Mouse (Mus musculus) bone marrow, adult 2 months (tissue): ENCODE measurements at regions not wholly inside any gene's neighbourhood (a gene's known extent, or its start where the extent isn't known, plus 50 kb on each side); places are given as distances from the start of the nearest gene placed in this dataset.

ENCODE experiments used
- H3K27ac ChIP-seq: fragments of 200-500 bp; 2 replicates; pipeline ENCODE4 v1.5.1; 2012; ENCODE audit warnings: low read depth, mild to moderate bottlenecking, control low read depth, inconsistent platforms, low read length; ENCODE audit not compliant: control insufficient read depth, poor library complexity, insufficient read depth
- H3K4me1 ChIP-seq: fragments of 200-500 bp; 2 replicates; pipeline ENCODE4 v1.6.1; 2011; ENCODE audit warnings: low read length; ENCODE audit not compliant: control insufficient read depth, insufficient read depth
- H3K4me3 ChIP-seq: fragments of 200-500 bp; replicated peaks from 2 replicates; pipeline ENCODE3; 2011; ENCODE audit warnings: mild to moderate bottlenecking, low read depth, low read length, control low read depth; ENCODE audit not compliant: control insufficient read depth
- CTCF ChIP-seq: fragments of 200-500 bp; IDR thresholded peaks from 2 replicates; pipeline ENCODE4 v1.5.1; 2011; ENCODE audit warnings: low read length, control low read depth; ENCODE audit not compliant: control insufficient read depth, insufficient read depth
- POLR2A ChIP-seq: fragments of 200-500 bp; IDR thresholded peaks from 2 replicates; pipeline ENCODE4 v1.6.1; 2011; ENCODE audit warnings: low read depth, mild to moderate bottlenecking, control low read depth, low read length, borderline replicate concordance; ENCODE audit not compliant: control insufficient read depth
- WGBS: fragments of 180-500 bp; shearing (Covaris S2); methylation state at CpG from one replicate; pipeline ENCODE4 v1.1.7; 2018; 5-methylcytosine and 5-hydroxymethylcytosine counted together

DNA sequence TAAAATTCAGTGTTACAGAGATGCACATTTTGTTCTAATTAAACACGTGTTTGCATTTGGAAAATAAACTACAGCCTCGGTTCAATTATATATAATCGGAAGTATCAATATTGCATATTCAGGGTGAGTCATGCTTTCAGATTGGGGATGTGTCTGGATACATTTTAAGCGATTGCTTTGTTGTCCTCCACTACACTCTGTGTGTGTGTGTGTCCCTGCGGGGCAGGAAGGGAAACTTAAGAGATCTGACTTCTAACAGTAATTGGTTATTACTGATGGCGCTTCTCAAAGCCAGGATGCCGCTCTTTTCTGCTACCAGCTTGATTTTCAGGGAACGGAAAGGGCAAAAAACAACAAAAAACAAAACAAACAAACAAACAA is 409.3 kb downstream of the Rnd3 start:
- H3K4me1 ChIP-seq, result peaks cover 2% of the 10 kb centered on the region
- H3K27ac ChIP-seq, result no peak overlapping the region
- WGBS, result 83% methylated on average over 8 of the region's 8 CpGs
- no peak for TF ChIP-seq CTCF
- no peak for TF ChIP-seq POLR2A
- H3K4me3 ChIP-seq, result no peak overlapping the region

DNA sequence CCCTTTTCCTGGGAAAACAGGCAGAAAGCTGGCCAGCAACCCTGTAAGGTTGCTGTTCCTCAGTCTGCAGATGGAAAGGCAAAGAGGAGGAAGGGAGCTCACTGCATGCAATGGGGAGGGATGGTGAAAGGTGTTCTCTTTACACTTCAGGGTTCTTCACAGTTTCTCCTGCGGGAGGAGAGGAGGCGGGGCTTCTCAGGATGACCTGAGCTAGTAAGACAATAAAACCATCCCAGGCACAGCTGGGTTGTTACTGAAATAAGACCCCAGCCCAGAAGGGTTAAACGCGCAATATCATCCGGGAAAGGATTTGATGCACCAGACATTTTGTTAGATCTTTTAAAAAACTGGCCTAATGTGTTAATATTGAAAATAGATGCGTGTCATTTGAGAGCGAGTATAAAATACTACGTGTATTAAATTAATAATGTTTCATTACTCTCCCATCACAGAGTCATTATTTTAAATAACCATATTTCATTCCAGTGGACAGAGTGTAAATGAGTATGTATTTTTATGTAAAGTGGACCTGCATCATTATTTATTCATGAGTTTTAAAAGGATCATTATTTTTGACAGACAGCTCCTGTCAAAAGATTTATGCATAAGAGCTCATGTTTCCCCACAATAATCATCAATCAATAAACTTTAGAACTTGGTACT is 409.8 kb downstream of the Rnd3 start:
- Histone ChIP-seq H3K4me1 (peaks cover 2% of the 10 kb centered on the region), H3K4me3 (no peak overlapping the region), H3K27ac (no peak overlapping the region)
- WGBS, result 81% methylated on average over 8 of the region's 8 CpGs
- TF ChIP-seq POLR2A (no peak), CTCF (no peak)

DNA sequence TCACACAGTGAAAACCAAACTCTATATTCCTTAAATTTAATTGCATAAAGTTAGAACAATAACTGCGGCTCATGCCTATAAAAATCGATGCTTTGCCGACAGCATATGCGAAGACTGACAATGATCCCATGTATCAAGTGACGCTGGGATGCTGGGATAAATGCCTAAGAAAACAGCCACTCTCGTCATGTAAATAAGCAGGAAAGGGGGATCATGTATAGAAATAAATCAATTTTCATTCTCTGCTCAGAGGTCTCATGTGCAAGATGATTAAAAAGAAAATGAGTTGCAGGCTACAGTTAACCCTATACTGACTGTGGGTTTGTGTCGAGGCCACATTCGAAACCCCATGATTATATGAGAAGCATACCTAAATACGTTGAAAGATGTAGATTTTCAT is 411.2 kb downstream of the Rnd3 start:
- Histone ChIP-seq H3K4me1 (no peaks in the 10 kb centered on the region), H3K27ac (no peak overlapping the region), H3K4me3 (no peak overlapping the region)
- TF ChIP-seq POLR2A (no peak), CTCF (no peak)
- 86% methylated on average over 9 of the region's 9 CpGs for WGBS

DNA sequence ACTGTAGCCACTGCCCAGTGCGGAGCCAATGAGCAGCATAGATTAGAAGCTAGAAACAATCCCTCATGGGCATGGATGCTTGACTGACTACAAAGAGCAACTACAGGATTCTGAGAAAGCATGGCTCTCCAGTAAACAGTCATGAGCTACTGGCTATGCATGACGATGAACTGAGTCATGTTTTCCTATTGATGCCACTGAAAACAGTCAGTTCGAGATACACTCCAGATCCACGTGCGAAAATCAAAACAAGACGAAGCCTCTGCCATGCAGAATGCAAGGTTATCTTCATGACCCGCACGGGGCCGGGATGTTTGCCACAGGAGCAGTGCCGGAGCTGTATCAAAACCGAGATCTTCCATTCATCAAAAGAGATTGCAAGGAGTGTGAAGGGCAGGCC is 413.9 kb downstream of the Rnd3 start:
- no peak overlapping the region for H3K27ac ChIP-seq
- H3K4me3 ChIP-seq, result no peak overlapping the region
- TF ChIP-seq CTCF, result no peak
- no peak for TF ChIP-seq POLR2A
- 88% methylated on average over 11 of the region's 11 CpGs for WGBS
- no peaks in the 10 kb centered on the region for H3K4me1 ChIP-seq

DNA sequence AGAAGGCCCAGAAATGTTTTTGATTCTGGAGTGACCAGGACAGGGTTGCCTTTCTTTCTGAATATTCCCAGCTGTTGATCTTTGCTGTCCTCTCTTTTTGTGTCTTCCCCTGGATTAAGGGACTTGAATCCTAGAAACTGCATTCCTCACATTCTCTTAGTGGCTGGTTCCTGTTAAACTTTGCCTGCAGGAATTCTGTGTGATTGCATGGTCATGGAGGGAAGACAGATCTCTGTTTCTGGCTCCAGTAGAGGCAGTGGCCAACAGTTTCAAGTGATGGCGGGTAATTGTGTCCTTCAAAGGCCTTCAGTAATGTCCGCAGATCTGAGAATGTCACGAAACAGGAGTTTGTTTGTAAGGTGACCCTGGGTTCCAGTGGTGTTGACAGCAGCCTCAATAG is 410.1 kb upstream of the Mmadhc start:
- Histone ChIP-seq H3K4me1 (no peaks in the 10 kb centered on the region; the same call in 1 of the 2 replicates), H3K27ac (no peak overlapping the region), H3K4me3 (no peak overlapping the region)
- TF ChIP-seq POLR2A, result no peak
- no peak for TF ChIP-seq CTCF
- 87% methylated on average over 3 of the region's 3 CpGs for WGBS

DNA sequence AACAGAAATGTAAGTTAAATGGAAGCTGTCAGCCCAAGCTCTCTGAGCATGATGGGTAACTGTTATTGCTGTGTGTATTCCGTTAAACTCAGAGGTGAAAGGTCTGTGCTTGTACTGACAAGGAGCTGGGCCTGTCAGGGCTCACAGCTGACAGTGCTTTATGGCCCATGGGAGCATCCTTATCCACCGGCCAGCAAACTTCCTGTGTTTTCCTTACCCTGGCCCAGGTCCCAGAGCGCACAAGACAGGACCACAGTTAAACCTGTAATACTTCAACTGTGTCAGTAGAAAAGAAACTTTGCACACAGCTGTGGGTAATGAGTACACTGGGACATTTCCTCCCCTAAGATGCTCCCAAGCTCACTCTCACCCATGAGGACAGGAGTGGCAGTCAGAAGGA is 407.7 kb upstream of the Mmadhc start:
- Histone ChIP-seq H3K4me1 (no peaks in the 10 kb centered on the region; the same call in 1 of the 2 replicates), H3K27ac (no peak overlapping the region), H3K4me3 (no peak overlapping the region)
- TF ChIP-seq CTCF (no peak), POLR2A (no peak)
- 59% methylated on average over 3 of the region's 3 CpGs for WGBS

DNA sequence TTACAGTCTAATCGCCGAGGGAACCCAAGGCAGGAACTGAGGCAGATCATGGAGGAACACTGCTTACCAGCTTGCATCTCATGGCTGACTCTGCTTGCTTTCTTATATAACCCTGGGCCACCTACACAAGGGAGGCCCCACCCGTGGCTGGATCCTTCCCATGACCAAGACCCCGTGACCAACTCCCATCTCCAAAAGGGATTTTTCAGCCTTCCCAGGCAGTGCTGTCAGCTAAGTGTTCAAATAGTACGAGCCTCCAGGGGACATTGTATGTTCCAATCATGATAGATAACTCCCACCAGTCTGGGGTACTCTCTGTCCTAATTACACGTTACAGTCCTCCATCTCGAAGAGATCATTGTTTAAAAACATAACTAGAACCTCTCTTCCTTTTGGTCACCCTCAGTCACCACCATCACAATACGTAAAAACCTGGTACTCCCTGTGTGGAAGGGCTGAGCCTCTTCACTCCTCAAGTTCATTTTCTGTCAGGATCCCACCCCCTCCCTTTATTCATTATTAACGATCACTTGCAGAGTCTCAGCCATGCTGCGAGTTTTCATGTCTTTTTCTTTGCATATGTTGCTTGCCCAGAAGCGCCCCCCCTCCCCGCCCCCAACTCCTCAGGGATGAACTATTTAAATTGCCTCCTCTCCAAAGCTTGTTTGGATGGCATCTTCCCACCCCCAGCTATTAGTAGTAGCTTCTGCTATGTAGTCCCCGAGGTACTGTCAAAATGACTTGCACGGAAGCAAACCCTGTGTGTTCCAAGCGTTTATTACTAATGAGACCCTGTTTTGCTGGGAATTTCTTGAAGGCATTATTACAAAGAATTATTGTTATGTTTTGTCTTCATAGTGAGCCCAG is 406.2 kb upstream of the Mmadhc start:
- Histone ChIP-seq H3K27ac (no peak overlapping the region), H3K4me1 (no peaks in the 10 kb centered on the region; the same call in 1 of the 2 replicates), H3K4me3 (no peak overlapping the region)
- 86% methylated on average over 15 of the region's 15 CpGs for WGBS
- no peak for TF ChIP-seq POLR2A

DNA sequence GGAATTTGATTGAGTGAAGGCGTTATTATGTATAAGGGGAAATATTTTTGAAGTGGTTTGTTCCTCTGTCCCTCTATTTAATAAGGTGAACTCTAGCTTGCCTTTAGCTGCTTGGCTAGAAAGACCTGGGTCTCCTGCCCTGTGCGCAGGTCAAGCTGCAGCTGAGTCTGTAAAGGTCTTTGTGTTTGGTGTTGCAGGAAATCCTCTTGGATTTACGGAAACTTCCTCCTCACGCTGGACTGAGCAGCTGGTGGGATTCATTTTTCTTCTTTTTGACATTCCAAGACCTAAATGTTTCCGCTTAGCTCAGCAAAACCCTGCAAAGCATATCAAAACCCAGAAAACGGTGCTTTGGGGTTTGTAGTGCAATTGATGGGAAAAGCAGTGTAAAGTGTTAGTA is 402.2 kb upstream of the Mmadhc start:
- TF ChIP-seq POLR2A (no peak), CTCF (no peak)
- WGBS, result 51% methylated on average over 6 of the region's 6 CpGs
- Histone ChIP-seq H3K4me1 (no peaks in the 10 kb centered on the region), H3K4me3 (no peak overlapping the region), H3K27ac (no peak overlapping the region)

DNA sequence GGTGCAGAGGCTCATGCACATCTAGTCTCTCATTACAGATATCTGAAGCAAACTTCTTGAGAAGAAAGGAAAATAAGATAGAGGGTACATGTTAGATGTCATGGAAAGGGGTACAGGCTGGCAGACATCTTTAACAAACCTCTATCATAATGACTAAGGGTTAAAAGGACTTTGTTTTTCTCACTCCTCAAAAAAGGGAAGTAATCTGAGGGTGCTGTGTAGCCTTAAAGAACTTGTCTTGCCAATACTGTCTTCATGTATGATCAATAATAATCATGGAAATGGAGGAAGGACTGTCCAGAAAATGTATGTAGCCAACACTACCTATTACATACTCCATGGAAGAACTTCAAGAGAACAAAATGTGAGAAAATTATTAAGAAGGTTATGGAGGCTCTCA is 400.0 kb upstream of the Mmadhc start:
- TF ChIP-seq CTCF (no peak), POLR2A (no peak)
- no peak overlapping the region for H3K27ac ChIP-seq
- no peaks in the 10 kb centered on the region for H3K4me1 ChIP-seq
- H3K4me3 ChIP-seq, result no peak overlapping the region
